Mouse (Mus musculus) brain, embryonic 18.5 days (tissue): Measurements from ENCODE around the gene Ccdc163.
"Not testable (repeated sequence)": the region's sequence is repeated elsewhere in the genome, so short reads cannot be mapped to it uniquely, and the experiment has no call there.

Source experiments
- DNase-seq: peaks from one replicate; pipeline ENCODE4 v3.0.0-alpha.2; 2012; ENCODE audit warnings: low read depth, low spot score

Ccdc163 gene

GRCm38 (mm10) chr4:116708201-116708764 lies at the start of gene Ccdc163, which contains the start of gene Mmachc:
Gene Ccdc163 (plus strand): TSS chr4:116708509.
Gene Mmachc (minus strand): TSS chr4:116708406.
- DNase-seq, result peak; percentile 99

GRCm38 (mm10) chr4:116659474-116659873 lies 48.8 kb upstream of the Ccdc163 start:
- peak; percentile 3 for DNase-seq

GRCm38 (mm10) chr4:116659916-116660315 lies 48.4 kb upstream of the Ccdc163 start:
- not testable (repeated sequence) for DNase-seq

- no peak for DNase-seq
These were observed 47.5 kb upstream of the Ccdc163 start for GRCm38 (mm10) chr4:116660829-116661228.

- no peak for DNase-seq
These were observed 46.3 kb upstream of the Ccdc163 start for GRCm38 (mm10) chr4:116661998-116662397.

GRCm38 (mm10) chr4:116666625-116667024 lies 41.7 kb upstream of the Ccdc163 start:
- DNase-seq, result no peak

- no peak for DNase-seq
These were observed 40.2 kb upstream of the Ccdc163 start for GRCm38 (mm10) chr4:116668145-116668544.

GRCm38 (mm10) chr4:116669291-116669690 lies 39.0 kb upstream of the Ccdc163 start:
- no peak for DNase-seq

GRCm38 (mm10) chr4:116672785-116673184 lies 35.5 kb upstream of the Ccdc163 start:
- DNase-seq, result no peak

GRCm38 (mm10) chr4:116674761-116675160 lies 33.5 kb upstream of the Ccdc163 start:
- DNase-seq, result not testable (repeated sequence)

- DNase-seq, result no peak
These were observed 32.3 kb upstream of the Ccdc163 start for GRCm38 (mm10) chr4:116676027-116676426.

GRCm38 (mm10) chr4:116677808-116678207 lies 30.5 kb upstream of the Ccdc163 start:
- DNase-seq, result no peak

- DNase-seq, result no peak
These were observed 29.2 kb upstream of the Ccdc163 start for GRCm38 (mm10) chr4:116679141-116679540.

- not testable (repeated sequence) for DNase-seq
These were observed 27.8 kb upstream of the Ccdc163 start for GRCm38 (mm10) chr4:116680521-116680920.

- no peak for DNase-seq
These were observed 24.4 kb upstream of the Ccdc163 start for GRCm38 (mm10) chr4:116683957-116684356.

GRCm38 (mm10) chr4:116684665-116685064 lies 23.6 kb upstream of the Ccdc163 start:
- no peak for DNase-seq

- DNase-seq, result peak; percentile 74
These were observed 22.8 kb upstream of the Ccdc163 start, which contains the start of gene Prdx1 for GRCm38 (mm10) chr4:116685402-116686061. Gene Prdx1 (plus strand): TSS chr4:116685544.

GRCm38 (mm10) chr4:116687041-116687440 lies 21.3 kb upstream of the Ccdc163 start:
- no peak for DNase-seq

- no peak for DNase-seq
These were observed 18.9 kb upstream of the Ccdc163 start for GRCm38 (mm10) chr4:116689309-116689876.

GRCm38 (mm10) chr4:116692146-116692545 lies 16.2 kb upstream of the Ccdc163 start:
- no peak for DNase-seq

- no peak for DNase-seq
These were observed 14.5 kb upstream of the Ccdc163 start for GRCm38 (mm10) chr4:116693785-116694184.

- DNase-seq, result no peak
These were observed 9.5 kb upstream of the Ccdc163 start for GRCm38 (mm10) chr4:116698693-116699342.
